Mouse (Mus musculus) liver, embryonic 15.5 days (tissue): ENCODE data around the gene Dock3. TPM values are rescaled to one million over a fixed set of nuclear protein-coding genes. Genes with fewer than 3 reads are reported as not detected.

ENCODE experiments used
- ATAC-seq: fragments of 200-750 bp; cut with Nextera tagmentation; 2 replicates; pipeline ENCODE4 v1.8.0; 2017; ENCODE audit warnings: moderate number of reproducible peaks, mild to moderate bottlenecking, moderate library complexity; ENCODE audit not compliant: insufficient read depth
- H3K27ac ChIP-seq: fragments of 300-500 bp; sonication (generic); replicated peaks from 2 replicates; pipeline ENCODE4 v1.5.1; 2015; ENCODE audit warnings: mild to moderate bottlenecking, inconsistent platforms
- H3K27me3 ChIP-seq: fragments of 300-500 bp; sonication (generic); 2 replicates; pipeline ENCODE4 v1.6.1; 2015; ENCODE audit warnings: mild to moderate bottlenecking, inconsistent platforms
- H3K36me3 ChIP-seq: fragments of 300-500 bp; sonication (generic); replicated peaks from 2 replicates; pipeline ENCODE4 v1.6.1; 2015; ENCODE audit warnings: moderate library complexity, mild to moderate bottlenecking, inconsistent platforms
- H3K4me1 ChIP-seq: fragments of 300-500 bp; sonication (generic); replicated peaks from 2 replicates; pipeline ENCODE4 v1.6.1; 2015; ENCODE audit warnings: inconsistent platforms
- H3K4me2 ChIP-seq: fragments of 300-500 bp; sonication (generic); 2 replicates; pipeline ENCODE4 v1.6.1; 2015; ENCODE audit warnings: moderate library complexity, mild to moderate bottlenecking, inconsistent platforms
- H3K4me3 ChIP-seq: fragments of 300-500 bp; sonication (generic); replicated peaks from 2 replicates; pipeline ENCODE4 v1.5.1; 2015; ENCODE audit warnings: mild to moderate bottlenecking, inconsistent platforms
- H3K9ac ChIP-seq: fragments of 300-500 bp; sonication (generic); 2 replicates; pipeline ENCODE4 v1.6.1; 2015; ENCODE audit warnings: moderate library complexity, mild to moderate bottlenecking, inconsistent platforms
- H3K9me3 ChIP-seq: fragments of 300-500 bp; sonication (generic); replicated peaks from 2 replicates; pipeline ENCODE4 v1.6.1; 2016; ENCODE audit warnings: inconsistent platforms
- WGBS: fragments of 180-500 bp; shearing (Covaris S2); methylation state at CpG from one replicate; pipeline ENCODE4 v1.1.7; 2015; ENCODE audit warnings: mixed read lengths; ENCODE audit not compliant: insufficient replicate concordance; 5-methylcytosine and 5-hydroxymethylcytosine counted together
- polyA plus RNA-seq: library from polyadenylated mRNA; unstranded; fragments of >200 nt; fragmentation: Nextera tagmentation; extraction: Ambion mirVana; gene quantifications from 2 replicates; pipeline ENCODE4 v1.2.1, GENCODE M21; 2015

The Dock3 gene
- polyA plus RNA-seq, 1 experiment from 2014 or later: 0.01 TPM

DNA sequence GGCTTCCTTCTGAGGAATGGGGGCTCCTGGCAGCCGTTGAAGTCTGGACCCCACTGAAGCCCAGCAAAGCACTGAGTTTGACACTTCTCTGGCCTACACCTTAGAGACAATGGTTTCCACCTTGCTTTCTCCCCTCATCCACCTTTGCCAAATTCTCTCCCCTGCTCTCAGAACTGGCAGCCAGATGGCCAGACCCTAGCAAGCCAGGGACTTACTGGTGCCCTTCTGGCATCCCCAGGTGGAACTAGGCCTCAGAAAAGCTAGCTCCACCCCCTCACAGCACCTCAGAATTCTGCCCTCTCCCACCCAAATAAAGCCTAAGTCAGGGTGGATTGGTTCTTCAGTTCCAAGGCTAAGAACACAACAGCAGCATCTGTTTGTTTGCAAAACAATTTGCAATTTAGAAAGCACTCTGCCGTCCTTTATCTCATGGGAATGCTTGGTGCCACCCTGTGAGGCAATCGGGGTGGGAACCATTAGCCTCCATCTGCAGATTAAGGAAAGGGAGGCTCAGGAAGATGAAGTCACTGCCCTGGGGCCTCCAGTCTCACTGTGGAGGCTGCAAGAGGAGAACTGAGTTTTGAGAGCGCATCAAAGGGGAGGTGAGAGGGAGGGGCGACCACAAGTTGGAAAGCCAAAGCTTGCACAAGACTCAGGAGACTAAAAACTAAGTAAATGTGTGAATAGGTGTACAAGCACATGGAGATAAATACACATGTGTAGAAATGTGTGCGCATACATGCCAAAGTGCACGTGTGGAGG lies 39.6 kb upstream of the Dock3 start:
- no peak for ATAC-seq
- Histone ChIP-seq H3K4me2 (no peak overlapping the region), H3K4me1 (peaks cover 39% of the 10 kb centered on the region), H3K27me3 (no peaks in the 10 kb centered on the region), H3K9ac (no peak overlapping the region), H3K9me3 (no peaks in the 10 kb centered on the region), H3K36me3 (no peaks in the 10 kb centered on the region), H3K27ac (no peak overlapping the region), H3K4me3 (no peak overlapping the region)
- WGBS: 51% methylated on average over 7 of the region's 7 CpGs

- ATAC-seq: no peak
- no peak overlapping the region for H3K27ac ChIP-seq
- H3K4me1 ChIP-seq: peaks cover 43% of the 10 kb centered on the region
- no peak overlapping the region for H3K9ac ChIP-seq
- no peak overlapping the region for H3K4me2 ChIP-seq
- H3K9me3 ChIP-seq: no peaks in the 10 kb centered on the region
- no peaks in the 10 kb centered on the region for H3K36me3 ChIP-seq
- no peaks in the 10 kb centered on the region for H3K27me3 ChIP-seq
- H3K4me3 ChIP-seq: no peak overlapping the region
- WGBS: 36% methylated on average over 1 of the region's 1 CpGs
Measured at GRCm38 (mm10) chr9:107269772-107270171, 38.1 kb upstream of the Dock3 start.

- Histone ChIP-seq H3K4me1 (peaks cover 41% of the 10 kb centered on the region), H3K9ac (no peak overlapping the region), H3K27ac (no peak overlapping the region), H3K27me3 (no peaks in the 10 kb centered on the region), H3K4me3 (no peak overlapping the region), H3K4me2 (no peak overlapping the region), H3K9me3 (no peaks in the 10 kb centered on the region), H3K36me3 (no peaks in the 10 kb centered on the region)
- 23% methylated on average over 4 of the region's 4 CpGs for WGBS
- ATAC-seq: no peak
Measured at GRCm38 (mm10) chr9:107267721-107268402, 36.2 kb upstream of the Dock3 start.

GRCm38 (mm10) chr9:107267028-107267427 lies 35.3 kb upstream of the Dock3 start:
- H3K4me1 ChIP-seq: peaks cover 33% of the 10 kb centered on the region
- no peaks in the 10 kb centered on the region for H3K27me3 ChIP-seq
- H3K4me3 ChIP-seq: no peak overlapping the region
- H3K9me3 ChIP-seq: no peaks in the 10 kb centered on the region
- H3K27ac ChIP-seq: no peak overlapping the region
- no peak for ATAC-seq
- WGBS: 36% methylated on average over 1 of the region's 1 CpGs
- H3K36me3 ChIP-seq: no peaks in the 10 kb centered on the region
- H3K4me2 ChIP-seq: no peak overlapping the region
- H3K9ac ChIP-seq: no peak overlapping the region

GRCm38 (mm10) chr9:107264731-107265130 lies 33.0 kb upstream of the Dock3 start:
- H3K4me1 ChIP-seq: peaks cover 10% of the 10 kb centered on the region
- H3K36me3 ChIP-seq: no peaks in the 10 kb centered on the region; the same call in 1 of the 2 replicates
- H3K4me3 ChIP-seq: no peak overlapping the region
- ATAC-seq: no peak
- H3K9ac ChIP-seq: no peak overlapping the region
- H3K27ac ChIP-seq: no peak overlapping the region
- no peaks in the 10 kb centered on the region for H3K27me3 ChIP-seq
- WGBS: 42% methylated on average over 3 of the region's 3 CpGs
- no peak overlapping the region for H3K4me2 ChIP-seq
- no peaks in the 10 kb centered on the region for H3K9me3 ChIP-seq

GRCm38 (mm10) chr9:107263912-107264311 lies 32.2 kb upstream of the Dock3 start:
- no peak for ATAC-seq
- Histone ChIP-seq H3K27ac (no peak overlapping the region), H3K27me3 (no peaks in the 10 kb centered on the region), H3K4me2 (no peak overlapping the region), H3K4me1 (peaks cover 7% of the 10 kb centered on the region; the same call in 1 of the 2 replicates), H3K9ac (no peak overlapping the region), H3K4me3 (no peak overlapping the region), H3K9me3 (no peaks in the 10 kb centered on the region), H3K36me3 (no peaks in the 10 kb centered on the region; the same call in 1 of the 2 replicates)
- 60% methylated on average over 5 of the region's 5 CpGs for WGBS

GRCm38 (mm10) chr9:107262375-107262774 lies 30.7 kb upstream of the Dock3 start:
- H3K4me1 ChIP-seq: peaks cover 7% of the 10 kb centered on the region; the same call in 1 of the 2 replicates
- H3K9me3 ChIP-seq: no peaks in the 10 kb centered on the region
- H3K27ac ChIP-seq: no peak overlapping the region
- H3K4me3 ChIP-seq: no peak overlapping the region
- H3K4me2 ChIP-seq: no peak overlapping the region
- H3K9ac ChIP-seq: no peak overlapping the region
- no peaks in the 10 kb centered on the region; the same call in 1 of the 2 replicates for H3K36me3 ChIP-seq
- H3K27me3 ChIP-seq: no peaks in the 10 kb centered on the region
- ATAC-seq: no peak
- WGBS: 69% methylated on average over 7 of the region's 7 CpGs

- Histone ChIP-seq H3K4me3 (no peak overlapping the region), H3K4me2 (no peak overlapping the region), H3K9ac (no peak overlapping the region), H3K9me3 (no peaks in the 10 kb centered on the region), H3K27me3 (no peaks in the 10 kb centered on the region), H3K4me1 (peaks cover 7% of the 10 kb centered on the region; the same call in 1 of the 2 replicates), H3K36me3 (no peaks in the 10 kb centered on the region; the same call in 1 of the 2 replicates), H3K27ac (no peak overlapping the region)
- no peak for ATAC-seq
- 59% methylated on average over 6 of the region's 6 CpGs for WGBS
Measured at GRCm38 (mm10) chr9:107261792-107262191, 30.1 kb upstream of the Dock3 start.

GRCm38 (mm10) chr9:107260836-107261235 lies 29.1 kb upstream of the Dock3 start:
- Histone ChIP-seq H3K27ac (no peak overlapping the region), H3K4me2 (no peak overlapping the region), H3K9me3 (no peaks in the 10 kb centered on the region), H3K27me3 (no peaks in the 10 kb centered on the region), H3K36me3 (no peaks in the 10 kb centered on the region; the same call in 1 of the 2 replicates), H3K9ac (no peak overlapping the region), H3K4me1 (peaks cover 7% of the 10 kb centered on the region; the same call in 1 of the 2 replicates), H3K4me3 (no peak overlapping the region)
- no peak for ATAC-seq
- WGBS: 25% methylated on average over 8 of the region's 8 CpGs

GRCm38 (mm10) chr9:107260429-107260828 lies 28.7 kb upstream of the Dock3 start:
- no peak for ATAC-seq
- WGBS: 60% methylated on average over 2 of the region's 2 CpGs
- Histone ChIP-seq H3K4me3 (no peak overlapping the region), H3K9me3 (no peaks in the 10 kb centered on the region), H3K4me2 (no peak overlapping the region), H3K9ac (no peak overlapping the region), H3K27ac (no peak overlapping the region), H3K36me3 (no peaks in the 10 kb centered on the region; the same call in 1 of the 2 replicates), H3K27me3 (no peaks in the 10 kb centered on the region), H3K4me1 (peaks cover 5% of the 10 kb centered on the region; the same call in 1 of the 2 replicates)

- Histone ChIP-seq H3K27ac (no peak overlapping the region), H3K9ac (no peak overlapping the region), H3K27me3 (no peaks in the 10 kb centered on the region), H3K9me3 (no peaks in the 10 kb centered on the region), H3K4me2 (no peak overlapping the region), H3K4me3 (no peak overlapping the region), H3K36me3 (no peaks in the 10 kb centered on the region; the same call in 1 of the 2 replicates), H3K4me1 (peaks cover 3% of the 10 kb centered on the region; the same call in 1 of the 2 replicates)
- ATAC-seq: no peak
- WGBS: 69% methylated on average over 6 of the region's 6 CpGs
Measured at GRCm38 (mm10) chr9:107259571-107259970, 27.9 kb upstream of the Dock3 start.
